Mouse (Mus musculus) layer of hippocampus, postnatal 14 days (tissue): Measurements from ENCODE around the gene Hsd11b1. TPM values are rescaled to one million over a fixed set of nuclear protein-coding genes. Genes with fewer than 3 reads are reported as not detected.
"Not testable (repeated sequence)": the region's sequence is repeated elsewhere in the genome, so short reads cannot be mapped to it uniquely, and the experiment has no call there.

Experiments used
- DNase-seq, 2 experiments: peaks; one replicate each; pipeline ENCODE4 v3.0.0; 2021 to 2022; ENCODE audit warnings: low spot score in 2 of 2, mixed read lengths in 1 of 2
- total RNA-seq, 2 experiments: library from RNA; stranded (reverse); gene quantifications; 2 replicates each; pipeline ENCODE4 v1.2.3; 2021

The Hsd11b1 gene
- total RNA-seq, 2 experiments from 2014 or later, result 43.1 to 45.9 TPM

DNA sequence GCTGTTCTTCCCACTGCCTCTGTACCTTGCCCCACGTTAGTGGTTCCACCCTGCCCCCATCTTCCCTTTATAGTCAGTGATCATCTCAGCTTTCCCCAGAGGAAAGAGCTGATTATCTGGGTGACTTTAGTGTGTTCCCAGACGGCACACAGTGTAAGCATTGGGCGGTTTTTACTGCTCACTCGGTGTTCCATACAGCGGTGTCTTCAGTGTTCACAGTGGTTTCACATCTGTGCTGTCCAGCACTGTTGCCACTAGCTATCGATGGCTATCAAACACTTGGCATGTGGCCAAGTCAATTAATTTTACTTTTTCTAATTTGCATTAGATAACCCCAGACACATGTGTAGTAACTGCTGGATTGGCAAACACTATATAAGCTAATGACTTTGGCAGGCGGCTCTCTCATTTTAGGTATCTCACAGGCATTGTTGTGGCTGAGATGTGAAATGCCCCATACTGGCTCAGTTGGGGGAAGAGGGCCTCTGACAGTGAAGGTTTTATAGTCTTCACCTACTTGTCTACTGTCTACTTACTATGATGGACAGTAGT is 20.4 kb upstream of the Hsd11b1 start:
- DNase-seq, result no peak

DNA sequence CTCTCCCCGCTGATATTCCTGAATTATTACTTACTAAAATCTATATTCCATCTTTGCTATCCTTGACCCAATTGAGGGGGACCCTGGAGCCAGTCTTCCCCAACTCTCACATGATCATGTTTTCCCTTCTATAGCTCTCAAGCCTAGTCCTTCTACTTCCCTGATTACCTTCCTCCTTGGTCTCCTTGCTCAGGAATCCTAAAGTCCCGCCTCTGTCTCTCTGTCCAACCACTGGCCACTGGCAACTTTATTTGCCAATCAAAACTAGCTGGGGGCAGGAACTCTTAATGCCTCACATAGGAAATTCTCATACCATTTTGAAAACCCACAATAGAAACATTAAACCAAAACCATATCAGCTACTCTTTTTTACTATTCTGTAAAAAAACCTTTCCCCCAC is 17.5 kb upstream of the Hsd11b1 start:
- DNase-seq, result no peak

DNA sequence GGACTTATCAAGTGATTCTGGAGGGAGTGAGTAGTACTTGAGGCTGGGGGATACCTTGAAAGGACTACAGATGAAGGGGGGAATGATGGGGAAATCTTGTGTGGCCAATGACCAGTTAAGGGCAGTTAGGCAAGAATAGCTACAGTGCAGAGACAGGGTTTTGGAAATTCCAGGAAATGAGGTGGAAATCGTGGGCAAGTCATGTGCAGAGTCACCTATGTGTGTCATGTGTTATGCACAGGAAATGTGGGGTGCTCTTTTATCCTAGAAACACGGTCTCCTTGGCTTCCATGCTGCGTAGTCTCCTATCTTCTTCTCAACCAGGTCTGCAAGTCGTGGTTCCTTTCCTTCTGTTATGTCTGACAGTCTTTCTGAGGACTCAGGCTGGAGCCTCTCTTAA is 15.6 kb upstream of the Hsd11b1 start:
- DNase-seq, result no peak

GRCm38 (mm10) chr1:193278414-193279045 is 14.7 kb upstream of the Hsd11b1 start:
- no peak for DNase-seq

- DNase-seq, result no peak
Measured at GRCm38 (mm10) chr1:193274407-193275071, 10.7 kb upstream of the Hsd11b1 start.

- DNase-seq, result peak; percentile 53 to 69
Measured at GRCm38 (mm10) chr1:193272916-193273601, 9.2 kb upstream of the Hsd11b1 start, which contains the start of gene G0s2. Gene G0s2 (minus strand): TSS chr1:193273217.

GRCm38 (mm10) chr1:193272137-193272915 is 8.5 kb upstream of the Hsd11b1 start:
- DNase-seq, result peak; percentile 20 to 34

- no peak for DNase-seq
Measured at GRCm38 (mm10) chr1:193270965-193271763, 7.3 kb upstream of the Hsd11b1 start.

DNA sequence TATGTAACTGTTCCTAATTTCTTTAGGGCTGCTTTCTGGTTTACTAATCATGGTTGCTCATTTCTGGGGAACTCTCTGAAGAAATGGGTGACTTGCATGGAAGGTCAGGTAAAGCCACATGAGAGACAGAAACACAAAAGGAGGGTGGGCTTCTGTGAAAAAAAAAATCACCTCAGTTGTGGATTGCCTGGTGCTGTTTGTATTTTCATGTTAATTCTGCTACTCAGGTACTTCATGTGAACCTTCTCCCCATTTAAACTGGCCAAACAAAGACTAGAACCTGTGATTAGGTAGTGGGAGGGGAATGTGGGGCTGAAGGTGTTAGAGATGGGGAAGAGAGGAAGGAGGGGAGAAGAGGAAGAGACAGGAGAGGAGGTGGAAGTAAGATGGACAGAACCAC is 1.9 kb upstream of the Hsd11b1 start:
- DNase-seq, result no peak

DNA sequence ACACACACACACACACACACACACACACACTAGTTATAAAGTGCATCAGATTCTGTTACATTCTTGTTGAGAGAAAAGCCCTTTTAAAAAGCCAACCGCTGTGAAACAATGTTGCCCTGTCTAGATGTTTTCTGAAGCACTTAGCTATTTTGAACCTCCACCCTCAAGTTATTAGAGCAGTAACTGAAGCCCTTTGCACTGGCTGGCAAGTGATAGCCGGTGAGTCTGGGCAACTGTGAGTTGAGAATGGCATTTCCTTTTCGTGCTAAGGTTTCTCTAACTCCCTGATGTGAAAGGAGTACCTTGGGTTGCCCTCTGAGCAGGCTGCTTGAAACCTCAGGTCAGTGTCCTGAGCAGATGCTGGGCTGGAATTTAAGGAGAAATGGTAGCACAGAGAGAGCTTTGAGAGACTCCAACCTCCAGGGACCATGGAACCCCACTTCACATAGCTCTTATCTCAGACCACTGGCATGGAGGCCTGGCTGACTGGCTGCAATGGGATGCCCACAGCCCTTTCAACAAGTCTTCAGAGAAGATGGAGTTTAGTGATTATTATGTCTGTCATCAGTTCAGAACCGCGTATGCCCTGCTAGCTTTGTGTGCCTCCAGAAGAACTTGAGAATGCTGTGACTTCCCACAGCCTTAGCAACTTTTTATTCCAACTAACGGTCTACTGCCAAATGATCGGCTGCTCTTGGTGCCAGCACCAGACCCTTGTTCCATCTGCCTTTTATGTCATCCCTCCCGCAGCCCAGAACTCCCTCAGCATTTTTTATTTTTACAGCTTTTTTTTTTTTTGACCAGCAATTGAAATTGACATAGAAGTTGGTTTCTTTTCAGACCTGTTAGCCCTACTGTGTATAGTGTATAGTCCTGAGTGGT is 608 bp downstream of the Hsd11b1 start:
- DNase-seq, result peak in 1 of 2 experiments; percentile 76

DNA sequence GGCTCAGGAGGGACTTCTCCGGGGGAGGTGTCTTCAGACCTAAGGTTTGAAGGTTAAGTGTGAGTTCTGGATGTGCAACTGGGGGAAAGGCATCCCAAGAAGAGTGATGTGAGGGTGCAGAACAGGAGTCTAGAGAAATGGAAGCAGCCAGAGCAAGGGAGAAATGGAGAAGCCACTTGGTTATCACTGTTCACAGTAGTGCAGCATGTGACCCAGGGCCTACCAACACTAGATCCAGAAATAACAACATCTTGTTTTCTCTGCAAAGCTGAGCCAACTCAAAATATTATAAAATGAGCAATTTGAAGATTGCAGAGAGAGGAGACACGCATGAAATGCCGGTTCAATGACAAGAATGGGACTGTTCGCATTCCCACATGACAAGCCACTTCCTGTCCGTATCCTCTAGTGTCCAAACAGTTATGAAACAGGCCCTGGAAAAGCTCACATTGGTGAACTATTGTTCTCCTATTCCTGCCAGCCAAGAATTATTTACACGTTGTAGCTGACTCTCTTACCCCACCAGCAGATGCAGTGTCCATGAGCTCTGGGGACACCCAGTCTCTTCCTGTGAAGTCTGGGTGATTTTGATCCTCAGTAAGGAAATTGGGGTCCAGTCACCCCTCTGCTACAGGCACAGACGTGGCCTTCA is 1.9 kb downstream of the Hsd11b1 start:
- no peak for DNase-seq

DNA sequence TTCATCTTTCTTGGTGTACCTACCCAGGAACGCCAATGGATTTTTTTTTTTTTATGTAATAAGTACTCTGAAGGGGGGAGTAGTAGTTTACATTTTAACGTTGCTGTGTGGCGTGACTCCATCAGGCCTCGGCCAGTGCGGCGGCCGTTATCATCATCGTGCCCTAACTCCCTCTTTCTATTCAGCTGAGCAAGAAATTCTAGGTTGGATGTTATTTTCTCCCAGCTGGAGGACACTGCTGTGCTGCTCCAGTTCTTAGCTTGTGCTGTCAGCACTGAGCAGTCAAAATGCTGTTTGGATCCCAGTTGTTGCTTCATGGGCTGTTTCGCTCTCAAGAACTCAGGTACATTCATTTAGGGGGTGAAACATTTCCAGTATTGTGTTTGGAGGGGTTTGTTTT is 4.3 kb downstream of the Hsd11b1 start:
- DNase-seq, result no peak

DNA sequence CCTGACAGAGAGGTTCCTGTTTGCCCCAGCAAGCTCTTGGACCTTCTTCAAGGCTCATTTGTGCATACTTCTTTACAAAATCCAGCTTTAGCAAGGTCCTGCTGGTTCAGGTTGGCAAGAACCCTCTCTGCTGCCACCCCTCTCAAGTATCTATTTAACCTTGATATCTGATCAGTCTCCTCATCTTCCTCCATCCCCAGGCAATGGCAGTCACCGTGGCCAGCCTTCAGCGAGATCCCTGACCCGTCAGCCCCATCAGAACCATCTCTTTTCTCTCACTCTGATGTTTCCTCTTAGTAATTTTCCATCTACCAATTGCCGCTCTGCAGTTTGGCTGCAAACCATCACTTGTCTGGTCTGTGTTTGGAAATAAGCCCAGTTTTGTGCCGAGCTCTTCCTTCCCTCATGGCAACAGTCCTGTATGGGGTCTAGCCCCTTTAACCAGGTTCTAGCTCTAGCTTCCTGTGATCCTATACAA is 7.2 kb downstream of the Hsd11b1 start:
- DNase-seq, result peak in 1 of 2 experiments; percentile 31

DNA sequence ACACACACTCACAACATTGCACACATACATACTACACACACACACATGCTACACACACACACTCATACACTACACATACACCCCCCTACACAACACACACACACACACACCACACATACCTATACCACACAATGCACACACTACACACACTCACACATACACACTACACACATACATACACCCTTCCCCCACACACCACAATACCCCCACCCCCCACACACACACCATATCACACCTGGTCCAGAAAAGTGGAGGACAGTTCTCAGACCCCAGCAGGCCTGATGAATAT is 7.6 kb downstream of the Hsd11b1 start:
- no peak for DNase-seq

DNA sequence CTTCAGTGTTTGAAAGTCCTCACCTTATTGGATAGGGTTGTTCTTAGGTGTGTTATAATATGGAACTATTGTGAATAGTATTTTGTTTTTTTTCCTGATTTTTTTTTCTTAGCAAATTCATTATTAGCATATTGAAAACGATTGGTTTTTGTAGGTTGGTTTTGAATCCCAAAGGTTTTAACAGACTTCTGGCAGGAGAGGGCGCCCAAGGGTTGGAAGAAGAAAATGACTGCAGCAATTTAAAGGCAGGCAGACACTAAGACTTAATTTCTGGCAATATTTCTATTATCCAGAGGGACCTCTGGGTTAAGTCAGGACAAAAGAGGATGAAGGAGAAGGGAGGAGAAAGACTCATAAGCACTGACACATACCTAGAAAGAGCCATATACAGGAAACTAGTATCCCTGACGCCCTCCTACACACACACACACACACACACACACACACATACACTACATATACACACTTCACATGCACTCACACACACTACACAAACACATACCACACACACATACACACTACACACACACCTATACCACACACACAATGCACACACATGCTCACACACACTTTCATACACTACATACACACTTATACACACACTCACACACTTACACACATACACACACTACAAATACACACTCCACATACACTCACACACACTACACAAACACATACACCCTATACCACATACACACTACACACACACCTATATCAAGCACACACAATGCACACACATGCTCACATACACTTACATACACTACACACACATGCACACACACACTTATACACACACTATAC is 8.2 kb downstream of the Hsd11b1 start:
- peak; percentile 79 to 85 for DNase-seq

- DNase-seq, result no peak
Measured at GRCm38 (mm10) chr1:193255032-193255431, 8.8 kb downstream of the Hsd11b1 start.

- not testable (repeated sequence) for DNase-seq
Measured at GRCm38 (mm10) chr1:193253895-193254294, 10.0 kb downstream of the Hsd11b1 start.

DNA sequence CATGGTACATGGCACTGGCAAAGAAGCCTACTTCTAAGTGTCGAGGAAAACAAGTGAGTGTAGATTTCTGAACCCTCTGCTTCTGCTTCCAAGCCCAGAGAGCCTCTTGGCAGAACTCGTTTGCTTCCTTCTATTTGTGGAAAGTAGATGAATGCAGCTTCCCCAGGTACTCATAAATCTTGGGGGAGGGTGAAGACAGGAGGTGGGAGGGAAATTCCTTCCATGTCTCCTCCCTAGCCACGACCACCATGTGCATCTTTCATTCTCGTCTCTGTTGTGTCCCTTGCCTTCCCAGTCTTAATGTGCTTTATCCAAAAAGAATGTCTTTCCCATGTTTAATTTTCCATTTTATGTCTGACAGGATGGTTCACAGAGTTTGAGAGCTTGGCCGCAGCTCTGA is 11.3 kb downstream of the Hsd11b1 start:
- DNase-seq, result no peak
